Comparison of ENCODE assay signal across 1 mouse cellular context in genomic region chr8:123628968-123629755, GRCm38 (mm10).
TF ChIP-seq lines count a peak whose summit lies in the region.

No protein-coding gene starts in this region.

TF ChIP-seq in CH12.LX, 34 proteins besides CTCF, POLR2A, EP300 and RAD21 (continued from another document):
- TF ChIP-seq MXI1 (IDR thresholded peaks at IDR 0.05; ENCODE audit: low read depth, low read length): peak; percentile 80
- peak; percentile 13; the same call in 1 of the 2 replicates for TF ChIP-seq IRF4 (IDR thresholded peaks at IDR 0.05; ENCODE audit: low read depth, low read length)
- no peak for TF ChIP-seq KAT2A (IDR thresholded peaks at IDR 0.05; ENCODE audit: insufficient replicate concordance, low read length)
- peak; percentile 46; the same call in 1 of the 2 replicates for TF ChIP-seq SIN3A (IDR thresholded peaks at IDR 0.05; ENCODE audit: low read length)
- TF ChIP-seq JUN (IDR thresholded peaks at IDR 0.05; ENCODE audit: insufficient read depth, low read depth, low read length): no peak
TF ChIP-seq in CH12.LX: peak in this region for 4.
